Mouse (Mus musculus): ENCODE results near the gene Tnfsf8. TPM values are rescaled to one million over a fixed set of nuclear protein-coding genes. Genes with fewer than 3 reads are reported as not detected.

Gene Tnfsf8
- polyA plus RNA-seq, 1 experiment = not detected

DNA sequence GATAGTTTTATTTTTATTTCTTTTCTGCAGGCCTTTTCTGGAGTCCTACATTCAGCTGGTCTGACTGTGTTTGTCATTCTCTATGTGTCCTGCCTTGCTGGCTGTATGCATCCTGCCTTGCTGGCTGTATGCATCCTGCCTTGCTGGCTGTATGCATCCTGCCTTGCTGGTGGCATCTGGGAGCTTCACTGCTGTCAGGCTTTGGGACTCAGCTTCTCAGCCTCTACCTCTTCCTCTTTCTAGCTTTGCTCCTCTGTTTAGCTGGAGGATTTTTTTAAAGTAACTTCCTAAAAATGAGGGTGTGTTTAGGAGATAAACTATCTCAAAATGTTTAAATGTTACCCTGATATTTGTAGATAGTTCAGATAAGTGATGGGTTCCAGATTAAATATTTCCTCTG lies 36.0 kb upstream of the Tnfsf8 start:
- H3K36me3 ChIP-seq (ENCODE audit: control insufficient read depth, insufficient read depth) = no peaks in the 10 kb centered on the region
- TF ChIP-seq MYOD1 (IDR thresholded peaks at IDR 0.05; ENCODE audit: control insufficient read depth, insufficient read length, low read depth) (no peak), FOSL1 (IDR thresholded peaks at IDR 0.05; ENCODE audit: insufficient read depth, low read length, poor library complexity, severe bottlenecking) (no peak), MYOG (IDR thresholded peaks at IDR 0.05; ENCODE audit: control insufficient read depth, extremely low read depth, insufficient read length) (no peak), CTCF (IDR thresholded peaks at IDR 0.05; ENCODE audit: control insufficient read depth, insufficient read depth, insufficient read length) (no peak)
- H3ac ChIP-seq (ENCODE audit: control insufficient read depth, insufficient read length, low read depth) = no peak overlapping the region
- H3K79me3 ChIP-seq (ENCODE audit: low read depth) = no peaks in the 10 kb centered on the region
- H3K79me2 ChIP-seq (ENCODE audit: control insufficient read depth, insufficient read depth) = no peaks in the 10 kb centered on the region
- no peaks in the 10 kb centered on the region for H3K27me3 ChIP-seq (ENCODE audit: control insufficient read depth, insufficient read depth, insufficient read length)
- no peak overlapping the region for H3K4me3 ChIP-seq (ENCODE audit: insufficient read depth, poor library complexity, severe bottlenecking)

DNA sequence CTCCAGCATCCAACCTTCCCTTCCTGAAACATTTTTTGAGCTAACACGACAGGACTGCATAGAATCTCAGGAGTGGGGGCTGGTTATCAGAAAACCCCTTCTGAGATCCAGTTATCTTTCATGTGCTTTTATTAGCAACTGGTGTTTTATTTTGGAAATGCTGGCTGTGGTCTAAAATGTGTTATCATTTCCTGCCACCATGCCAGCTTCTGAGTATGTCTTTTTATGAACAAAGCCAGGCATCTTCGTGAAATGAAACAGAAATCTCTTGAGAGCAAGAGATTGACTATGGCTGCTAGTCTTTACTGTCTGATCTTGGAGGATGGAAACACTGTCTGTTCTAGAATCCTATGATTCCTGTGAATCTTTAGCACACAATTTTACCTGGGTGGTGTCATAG lies 25.0 kb upstream of the Tnfsf8 start:
- no peak overlapping the region for H3K4me3 ChIP-seq (ENCODE audit: insufficient read depth, poor library complexity, severe bottlenecking)
- H3ac ChIP-seq (ENCODE audit: control insufficient read depth, insufficient read length, low read depth) = no peak overlapping the region
- no peaks in the 10 kb centered on the region for H3K79me2 ChIP-seq (ENCODE audit: control insufficient read depth, insufficient read depth)
- no peaks in the 10 kb centered on the region for H3K36me3 ChIP-seq (ENCODE audit: control insufficient read depth, insufficient read depth)
- H3K27me3 ChIP-seq (ENCODE audit: control insufficient read depth, insufficient read depth, insufficient read length) = no peaks in the 10 kb centered on the region
- TF ChIP-seq CTCF (IDR thresholded peaks at IDR 0.05; ENCODE audit: control insufficient read depth, insufficient read depth, insufficient read length) = no peak
- TF ChIP-seq CEBPB (IDR thresholded peaks at IDR 0.05; ENCODE audit: low read depth) = no peak
- TF ChIP-seq MYOG (IDR thresholded peaks at IDR 0.05; ENCODE audit: control insufficient read depth, extremely low read depth, insufficient read length) = no peak
- TF ChIP-seq USF1 (IDR thresholded peaks at IDR 0.05; ENCODE audit: low read depth) = no peak
- no peak for TF ChIP-seq MAX (IDR thresholded peaks at IDR 0.05)
- no peaks in the 10 kb centered on the region for H3K79me3 ChIP-seq (ENCODE audit: low read depth)

DNA sequence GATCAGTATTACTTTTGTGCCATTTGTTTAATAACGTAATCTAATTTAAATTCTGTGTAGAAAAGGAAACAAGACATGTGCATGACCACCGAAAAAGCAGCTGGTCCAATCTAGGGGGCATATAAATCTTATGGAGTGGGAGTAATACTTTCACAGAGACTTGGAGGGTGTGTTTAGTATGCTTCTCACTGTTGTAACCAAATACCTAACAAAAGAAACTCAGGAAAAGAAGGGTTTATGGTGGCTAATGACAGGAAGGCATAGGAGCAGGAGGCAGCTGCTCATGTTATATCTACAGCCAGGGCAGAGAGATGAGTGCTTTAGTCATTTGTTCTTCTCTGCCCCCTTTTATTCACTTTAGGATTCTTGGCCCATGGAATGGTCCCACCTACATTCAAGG lies 15.6 kb upstream of the Tnfsf8 start:
- Histone ChIP-seq H3K36me3 (ENCODE audit: control insufficient read depth, insufficient read depth) (no peaks in the 10 kb centered on the region), H3K79me3 (ENCODE audit: low read depth) (no peaks in the 10 kb centered on the region), H3ac (ENCODE audit: control insufficient read depth, insufficient read length, low read depth) (no peak overlapping the region), H3K79me2 (ENCODE audit: control insufficient read depth, insufficient read depth) (no peaks in the 10 kb centered on the region), H3K27me3 (ENCODE audit: control insufficient read depth, insufficient read depth, insufficient read length) (no peaks in the 10 kb centered on the region), H3K4me3 (ENCODE audit: insufficient read depth, poor library complexity, severe bottlenecking) (no peak overlapping the region)
- TF ChIP-seq CTCF (IDR thresholded peaks at IDR 0.05; ENCODE audit: control insufficient read depth, insufficient read depth, insufficient read length) = no peak
- TF ChIP-seq MAX (IDR thresholded peaks at IDR 0.05) = no peak
- no peak for TF ChIP-seq MYOG (IDR thresholded peaks at IDR 0.05; ENCODE audit: control insufficient read depth, extremely low read depth, insufficient read length)

DNA sequence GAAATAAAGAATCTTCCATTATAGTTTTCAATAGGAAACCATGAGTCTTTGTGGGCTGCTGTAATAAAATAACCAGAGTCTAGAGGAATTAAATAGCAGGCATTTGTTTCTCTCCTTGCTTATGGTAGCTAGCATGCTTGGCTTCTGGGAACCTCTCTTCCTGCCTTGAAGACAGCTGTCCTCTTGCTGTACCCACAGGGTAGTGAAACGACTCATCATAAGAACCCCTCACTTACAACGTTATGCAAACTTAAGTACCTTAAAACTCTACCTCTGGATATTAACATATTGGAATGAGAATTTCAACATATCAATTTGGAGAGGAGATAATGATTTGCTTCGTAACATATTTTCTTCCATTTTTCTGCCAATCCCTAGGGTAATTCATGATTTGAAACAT lies 14.3 kb upstream of the Tnfsf8 start:
- H3ac ChIP-seq (ENCODE audit: control insufficient read depth, insufficient read length, low read depth) = no peak overlapping the region
- H3K79me2 ChIP-seq (ENCODE audit: control insufficient read depth, insufficient read depth) = no peaks in the 10 kb centered on the region
- H3K36me3 ChIP-seq (ENCODE audit: control insufficient read depth, insufficient read depth) = no peaks in the 10 kb centered on the region
- H3K4me3 ChIP-seq (ENCODE audit: insufficient read depth, poor library complexity, severe bottlenecking) = no peak overlapping the region
- no peaks in the 10 kb centered on the region for H3K79me3 ChIP-seq (ENCODE audit: low read depth)
- H3K27me3 ChIP-seq (ENCODE audit: control insufficient read depth, insufficient read depth, insufficient read length) = no peaks in the 10 kb centered on the region
- no peak for TF ChIP-seq MAX (IDR thresholded peaks at IDR 0.05)
- no peak for TF ChIP-seq CTCF (IDR thresholded peaks at IDR 0.05; ENCODE audit: control insufficient read depth, insufficient read depth, insufficient read length)
- no peak for TF ChIP-seq FOSL1 (IDR thresholded peaks at IDR 0.05; ENCODE audit: insufficient read depth, low read length, poor library complexity, severe bottlenecking)
- TF ChIP-seq USF1 (IDR thresholded peaks at IDR 0.05; ENCODE audit: low read depth) = no peak
- no peak for TF ChIP-seq MYOG (IDR thresholded peaks at IDR 0.05; ENCODE audit: control insufficient read depth, extremely low read depth, insufficient read length)
- no peak for TF ChIP-seq CEBPB (IDR thresholded peaks at IDR 0.05; ENCODE audit: low read depth)
- TF ChIP-seq MYOD1 (IDR thresholded peaks at IDR 0.05; ENCODE audit: control insufficient read depth, insufficient read length, low read depth) = no peak

DNA sequence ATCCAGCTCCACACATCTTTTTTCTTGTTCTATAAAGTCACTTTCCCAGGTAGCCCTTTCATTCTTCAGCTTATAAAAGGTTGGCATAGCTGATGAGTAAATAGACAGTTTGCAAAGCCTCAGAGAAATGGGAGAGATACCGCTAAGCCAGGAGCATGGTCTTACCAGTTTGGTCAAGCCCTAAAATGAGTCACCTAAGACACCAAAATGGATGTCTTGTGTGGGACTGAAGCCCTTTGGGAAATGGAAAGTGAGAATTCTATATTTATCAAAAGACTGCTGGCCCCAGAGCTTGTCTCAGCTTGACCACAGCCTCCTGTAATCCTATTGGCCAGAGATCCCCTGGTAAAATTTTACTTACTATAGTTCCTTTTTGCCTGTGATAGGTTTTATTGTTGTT lies 9.5 kb upstream of the Tnfsf8 start:
- H3ac ChIP-seq (ENCODE audit: control insufficient read depth, insufficient read length, low read depth) = no peak overlapping the region
- no peaks in the 10 kb centered on the region for H3K79me2 ChIP-seq (ENCODE audit: control insufficient read depth, insufficient read depth)
- no peaks in the 10 kb centered on the region for H3K27me3 ChIP-seq (ENCODE audit: control insufficient read depth, insufficient read depth, insufficient read length)
- H3K79me3 ChIP-seq (ENCODE audit: low read depth) = no peaks in the 10 kb centered on the region
- H3K36me3 ChIP-seq (ENCODE audit: control insufficient read depth, insufficient read depth) = no peaks in the 10 kb centered on the region
- no peak for TF ChIP-seq MAX (IDR thresholded peaks at IDR 0.05)
- no peak for TF ChIP-seq CTCF (IDR thresholded peaks at IDR 0.05; ENCODE audit: control insufficient read depth, insufficient read depth, insufficient read length)
- no peak for TF ChIP-seq USF1 (IDR thresholded peaks at IDR 0.05; ENCODE audit: low read depth)
- no peak for TF ChIP-seq FOSL1 (IDR thresholded peaks at IDR 0.05; ENCODE audit: insufficient read depth, low read length, poor library complexity, severe bottlenecking)
- TF ChIP-seq MYOD1 (IDR thresholded peaks at IDR 0.05; ENCODE audit: control insufficient read depth, insufficient read length, low read depth) = no peak
- TF ChIP-seq MYOG (IDR thresholded peaks at IDR 0.05; ENCODE audit: control insufficient read depth, extremely low read depth, insufficient read length) = no peak
- TF ChIP-seq CEBPB (IDR thresholded peaks at IDR 0.05; ENCODE audit: low read depth) = no peak
- H3K4me3 ChIP-seq (ENCODE audit: insufficient read depth, poor library complexity, severe bottlenecking) = no peak overlapping the region

DNA sequence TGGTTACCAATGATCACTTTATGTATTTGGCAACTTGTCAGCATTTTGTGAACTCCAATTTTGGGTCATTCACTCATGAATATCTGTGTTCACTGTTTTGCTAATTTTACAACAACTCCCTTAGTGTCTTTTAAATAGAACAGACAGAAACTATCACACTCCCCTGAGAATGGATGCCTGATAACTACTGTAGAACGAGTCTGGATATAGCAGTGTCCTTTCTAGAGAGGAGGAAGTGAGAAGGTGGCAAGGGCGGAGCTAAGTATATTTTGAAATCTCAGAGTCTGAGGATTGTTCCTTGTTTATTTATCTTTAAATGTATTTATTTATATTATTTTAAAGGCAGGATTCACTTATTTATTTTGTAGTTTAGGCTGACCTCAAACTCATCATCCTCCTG lies 7.6 kb upstream of the Tnfsf8 start:
- no peaks in the 10 kb centered on the region for H3K79me3 ChIP-seq (ENCODE audit: low read depth)
- no peak overlapping the region for H3K4me3 ChIP-seq (ENCODE audit: insufficient read depth, poor library complexity, severe bottlenecking)
- TF ChIP-seq CEBPB (IDR thresholded peaks at IDR 0.05; ENCODE audit: low read depth) (no peak), USF1 (IDR thresholded peaks at IDR 0.05; ENCODE audit: low read depth) (no peak), FOSL1 (IDR thresholded peaks at IDR 0.05; ENCODE audit: insufficient read depth, low read length, poor library complexity, severe bottlenecking) (no peak), CTCF (IDR thresholded peaks at IDR 0.05; ENCODE audit: control insufficient read depth, insufficient read depth, insufficient read length) (no peak), MYOG (IDR thresholded peaks at IDR 0.05; ENCODE audit: control insufficient read depth, extremely low read depth, insufficient read length) (no peak)
- no peaks in the 10 kb centered on the region for H3K79me2 ChIP-seq (ENCODE audit: control insufficient read depth, insufficient read depth)
- H3K36me3 ChIP-seq (ENCODE audit: control insufficient read depth, insufficient read depth) = no peaks in the 10 kb centered on the region
- H3K27me3 ChIP-seq (ENCODE audit: control insufficient read depth, insufficient read depth, insufficient read length) = no peaks in the 10 kb centered on the region
- H3ac ChIP-seq (ENCODE audit: control insufficient read depth, insufficient read length, low read depth) = no peak overlapping the region
